Mouse (Mus musculus) cerebellum, postnatal 4 days (tissue): ENCODE measurements around the gene Cdc42bpg.
A peak's percentile ranks its signal among the peaks of the same experiment; 100 is the strongest.

Experiments
- DNase-seq, 2 experiments: peaks; one replicate each; pipeline ENCODE4 v3.0.0; 2022; ENCODE audit warnings: low spot score in 2 of 2, mixed read lengths in 1 of 2

The Cdc42bpg gene

DNA sequence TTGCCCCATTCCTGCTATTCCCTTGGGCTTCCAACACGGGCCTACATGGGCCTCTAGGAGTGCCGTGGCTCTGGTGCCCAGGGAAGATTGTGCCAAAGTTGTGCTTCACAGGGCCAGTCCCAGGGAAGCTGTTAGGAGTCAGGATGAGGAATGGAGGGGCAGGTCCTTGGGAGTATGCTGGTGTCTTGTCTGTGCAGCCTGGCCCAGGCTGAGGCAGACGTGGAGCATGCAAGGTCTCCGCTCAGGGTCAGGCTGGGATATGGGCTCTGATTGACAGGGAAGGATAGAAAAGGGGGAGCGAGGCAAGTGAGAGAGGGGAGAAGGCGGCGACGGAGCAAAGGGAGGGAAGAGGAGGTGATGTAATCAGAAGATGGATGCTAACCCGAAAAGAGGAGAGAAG lies 18.5 kb downstream of the Cdc42bpg start:
- no peak for DNase-seq

- DNase-seq, result no peak
Observed at GRCm38 (mm10) chr19:6331178-6331577, 24.9 kb downstream of the Cdc42bpg start.

GRCm38 (mm10) chr19:6331719-6332516 lies 25.7 kb downstream of the Cdc42bpg start:
- DNase-seq, result peak in 1 of 2 experiments; percentile 55

GRCm38 (mm10) chr19:6333761-6334595 lies 27.7 kb downstream of the Cdc42bpg start:
- DNase-seq, result no peak

- peak; percentile 90 to 91 for DNase-seq
Observed at GRCm38 (mm10) chr19:6334673-6335457, 28.6 kb downstream of the Cdc42bpg start, which contains the start of gene Men1. Gene Men1, plus strand, starts transcription at chr19:6334979.

- DNase-seq, result no peak
Observed at GRCm38 (mm10) chr19:6335458-6335827, 29.2 kb downstream of the Cdc42bpg start.

DNA sequence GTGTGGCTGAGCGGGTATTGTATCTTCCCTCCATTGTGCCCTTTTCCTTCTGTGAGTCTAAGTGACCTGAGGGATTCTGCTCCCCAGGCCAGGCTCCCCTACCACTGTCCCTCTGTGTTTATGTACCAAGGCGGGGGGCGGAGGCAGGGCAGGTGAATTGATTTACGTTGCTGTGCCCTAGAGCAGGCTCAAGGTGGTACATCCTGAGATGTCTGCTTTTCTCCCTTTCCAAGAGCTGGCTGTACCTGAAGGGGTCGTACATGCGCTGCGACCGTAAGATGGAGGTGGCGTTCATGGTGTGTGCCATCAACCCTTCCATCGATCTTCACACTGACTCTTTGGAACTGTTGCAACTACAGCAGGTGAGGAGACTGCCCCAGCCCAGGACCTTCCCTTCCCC lies 30.7 kb downstream of the Cdc42bpg start:
- no peak for DNase-seq

GRCm38 (mm10) chr19:6338171-6338570 lies 31.9 kb downstream of the Cdc42bpg start:
- no peak for DNase-seq

- no peak for DNase-seq
Observed at GRCm38 (mm10) chr19:6338716-6339115, 32.5 kb downstream of the Cdc42bpg start.

DNA sequence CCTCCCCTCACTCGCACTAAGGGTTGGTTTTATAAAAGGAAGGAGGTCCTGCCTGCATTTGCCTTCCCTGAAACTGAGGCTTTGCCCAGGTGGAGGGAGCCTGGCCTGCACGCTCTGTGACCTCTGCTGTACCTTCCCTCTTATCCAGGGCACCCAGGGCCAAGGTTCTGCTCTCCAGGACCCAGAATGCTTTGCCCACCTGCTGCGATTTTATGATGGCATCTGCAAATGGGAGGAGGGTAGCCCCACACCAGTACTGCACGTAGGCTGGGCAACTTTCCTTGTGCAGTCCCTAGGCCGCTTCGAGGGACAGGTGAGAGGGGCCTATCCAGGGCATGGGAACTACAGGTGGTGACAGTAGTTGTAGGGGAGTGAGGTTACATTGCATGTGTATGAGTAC lies 32.9 kb downstream of the Cdc42bpg start:
- DNase-seq, result no peak

GRCm38 (mm10) chr19:6339890-6340504 lies 33.7 kb downstream of the Cdc42bpg start:
- DNase-seq, result no peak

DNA sequence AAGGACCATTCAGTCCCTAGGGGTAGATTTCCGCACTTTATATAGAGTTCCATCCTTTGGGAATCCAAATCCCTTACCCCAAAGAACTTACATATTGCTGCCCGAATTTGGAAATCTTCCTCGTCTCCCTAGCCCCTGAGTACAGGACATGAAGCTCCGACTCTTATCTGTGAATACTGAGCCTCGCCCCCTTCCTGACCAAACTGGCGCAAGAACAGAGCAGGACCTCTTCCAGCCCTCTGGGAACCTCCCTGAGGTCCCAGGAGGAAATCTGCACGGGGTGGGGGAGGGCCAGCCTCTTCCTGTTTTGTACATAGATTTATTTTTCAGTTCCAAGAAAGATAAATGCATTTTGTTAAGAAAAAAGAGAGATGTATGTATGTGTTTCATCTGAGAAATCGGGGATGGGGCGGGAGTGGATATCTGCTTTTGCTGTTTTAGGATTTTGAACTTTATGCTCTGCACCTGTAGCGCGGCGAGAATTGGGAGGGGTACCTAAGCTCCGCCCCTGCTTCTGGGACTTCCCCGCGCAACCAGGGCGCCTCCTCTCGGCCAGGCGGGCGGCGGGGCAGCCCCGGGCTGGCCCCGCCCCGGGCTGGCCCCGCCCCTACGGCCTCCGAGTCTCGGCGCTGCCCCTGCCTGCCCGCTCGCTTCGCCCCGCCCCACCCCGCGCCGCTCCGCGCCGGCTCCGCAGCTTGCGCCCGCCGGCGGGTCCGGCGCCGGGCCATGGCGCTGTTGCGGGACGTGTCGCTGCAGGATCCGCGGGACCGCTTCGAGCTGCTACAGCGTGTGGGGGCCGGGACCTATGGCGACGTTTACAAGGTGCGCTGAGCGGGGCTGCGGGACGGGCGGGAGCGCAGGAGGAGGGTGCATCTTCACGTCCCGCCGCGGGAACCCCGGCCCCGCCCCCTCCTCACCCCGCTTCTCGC lies 34.5 kb downstream of the Cdc42bpg start, which contains the start of gene Map4k2:
Gene Map4k2, plus strand, starts transcription at position 612 of the 929 bp plus-strand sequence.
- peak; percentile 48 to 72 for DNase-seq

DNA sequence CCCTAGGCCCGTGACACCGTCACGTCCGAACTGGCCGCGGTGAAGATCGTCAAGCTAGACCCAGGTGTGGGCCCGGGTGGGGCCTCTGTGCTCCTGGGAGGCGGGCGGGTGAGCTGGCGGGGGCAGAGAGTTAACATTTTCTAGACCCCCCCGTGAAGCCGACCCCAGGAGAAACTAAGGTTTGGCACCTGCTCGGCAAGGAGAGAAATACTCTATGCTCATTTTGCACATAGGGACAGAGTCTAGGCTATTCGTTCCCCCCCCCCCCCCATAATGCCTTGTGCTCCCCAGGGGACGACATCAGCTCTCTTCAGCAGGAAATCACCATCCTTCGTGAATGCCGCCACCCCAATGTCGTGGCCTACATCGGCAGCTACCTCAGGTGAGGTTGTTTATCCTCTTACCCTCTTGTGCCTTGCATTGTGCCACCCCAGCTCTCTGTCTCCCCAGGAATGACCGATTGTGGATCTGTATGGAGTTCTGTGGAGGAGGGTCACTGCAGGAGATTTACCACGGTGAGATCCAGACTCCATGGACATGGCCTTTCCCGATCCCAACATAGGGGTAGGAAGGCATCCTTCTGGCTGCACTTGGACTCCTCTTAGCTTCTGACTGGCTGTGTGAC lies 35.3 kb downstream of the Cdc42bpg start:
- DNase-seq, result no peak

GRCm38 (mm10) chr19:6342276-6342933 lies 36.1 kb downstream of the Cdc42bpg start:
- DNase-seq, result no peak

- no peak for DNase-seq
Observed at GRCm38 (mm10) chr19:6343066-6343925, 37.0 kb downstream of the Cdc42bpg start.

DNA sequence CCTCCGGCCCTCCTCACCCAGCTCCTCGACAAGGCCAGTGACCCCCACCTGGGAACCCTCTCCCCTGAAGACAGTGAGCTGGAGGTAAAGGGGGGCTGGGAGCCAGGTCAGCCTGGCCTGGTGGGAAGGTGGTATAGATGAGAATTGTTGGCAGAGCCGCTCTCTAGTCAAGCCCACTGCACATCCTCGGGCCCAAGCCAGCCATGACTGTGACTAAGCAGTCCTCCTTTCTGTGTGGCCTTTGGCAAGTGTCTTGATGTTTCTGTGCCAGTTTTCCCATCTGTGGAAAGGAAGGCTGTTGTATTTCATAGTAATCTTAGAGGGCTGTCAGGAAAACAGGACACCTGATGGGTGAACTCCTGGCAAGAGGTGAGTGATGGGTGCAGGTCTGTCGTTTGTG lies 37.7 kb downstream of the Cdc42bpg start:
- DNase-seq, result no peak

DNA sequence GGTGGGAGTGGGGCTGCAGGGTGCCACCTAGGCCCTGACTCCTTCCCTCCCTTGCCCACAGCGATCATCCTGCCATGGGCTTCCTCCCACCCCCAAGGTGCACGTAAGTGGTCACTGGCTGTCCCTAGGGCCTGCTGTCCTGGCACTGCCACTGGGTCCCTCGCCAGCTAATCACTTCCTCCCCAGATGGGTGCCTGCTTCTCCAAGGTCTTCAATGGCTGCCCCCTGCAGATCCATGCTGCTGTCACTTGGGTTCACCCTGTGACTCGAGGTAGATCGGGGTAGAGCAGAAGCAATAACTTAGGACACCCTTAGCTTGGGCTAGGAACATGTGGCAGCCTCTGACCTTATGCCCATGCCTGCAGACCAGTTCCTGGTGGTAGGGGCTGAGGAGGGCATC lies 39.8 kb downstream of the Cdc42bpg start:
- DNase-seq, result no peak

GRCm38 (mm10) chr19:6346661-6347060 lies 40.4 kb downstream of the Cdc42bpg start:
- no peak for DNase-seq
